Mouse (Mus musculus): ENCODE measurements at regions not wholly inside any gene's neighbourhood (a gene's known extent, or its start where the extent isn't known, plus 50 kb on each side); places are given as distances from the start of the nearest gene placed in this dataset.

GRCm38 (mm10) chr5:118353689-118354088 lies 108.7 kb downstream of the 2410131K14Rik start:
- DNase-seq (ENCODE audit: low read depth) = peak; percentile 72

- DNase-seq (ENCODE audit: low read depth) = peak; percentile 68
These were observed 109.1 kb downstream of the 2410131K14Rik start for GRCm38 (mm10) chr5:118354127-118354526.

GRCm38 (mm10) chr5:118354871-118355270 lies 109.8 kb downstream of the 2410131K14Rik start:
- peak; percentile 55 for DNase-seq (ENCODE audit: low read depth)

- peak; percentile 64 for DNase-seq (ENCODE audit: low read depth)
These were observed 110.3 kb downstream of the 2410131K14Rik start for GRCm38 (mm10) chr5:118355287-118355686.

- peak; percentile 97 for DNase-seq (ENCODE audit: low read depth)
These were observed 110.8 kb downstream of the 2410131K14Rik start for GRCm38 (mm10) chr5:118355691-118356337.

GRCm38 (mm10) chr5:118359646-118360373 lies 114.8 kb downstream of the 2410131K14Rik start:
- no peak for DNase-seq (ENCODE audit: low read depth)

- no peak for DNase-seq (ENCODE audit: low read depth)
These were observed 115.5 kb downstream of the 2410131K14Rik start for GRCm38 (mm10) chr5:118360374-118361064.

GRCm38 (mm10) chr5:118361133-118361852 lies 116.3 kb downstream of the 2410131K14Rik start:
- DNase-seq (ENCODE audit: low read depth) = no peak

- DNase-seq (ENCODE audit: low read depth) = no peak
These were observed 116.9 kb downstream of the 2410131K14Rik start for GRCm38 (mm10) chr5:118361853-118362406.

- no peak for DNase-seq (ENCODE audit: low read depth)
These were observed 117.7 kb downstream of the 2410131K14Rik start for GRCm38 (mm10) chr5:118362738-118363137.

GRCm38 (mm10) chr5:118363154-118363553 lies 118.1 kb downstream of the 2410131K14Rik start:
- no peak for DNase-seq (ENCODE audit: low read depth)

- DNase-seq (ENCODE audit: low read depth) = no peak
These were observed 119.6 kb downstream of the 2410131K14Rik start for GRCm38 (mm10) chr5:118364646-118365045.

GRCm38 (mm10) chr5:118365196-118365595 lies 120.2 kb downstream of the 2410131K14Rik start:
- DNase-seq (ENCODE audit: low read depth) = no peak

GRCm38 (mm10) chr5:118365651-118366050 lies 120.6 kb downstream of the 2410131K14Rik start:
- no peak for DNase-seq (ENCODE audit: low read depth)

GRCm38 (mm10) chr5:118367047-118367446 lies 122.0 kb downstream of the 2410131K14Rik start:
- DNase-seq (ENCODE audit: low read depth) = no peak

GRCm38 (mm10) chr5:118373581-118373981 lies 128.6 kb downstream of the 2410131K14Rik start:
- no peak for DNase-seq (ENCODE audit: low read depth)

- no peak for DNase-seq (ENCODE audit: low read depth)
These were observed 129.9 kb downstream of the 2410131K14Rik start for GRCm38 (mm10) chr5:118374968-118375367.

- no peak for DNase-seq (ENCODE audit: low read depth)
These were observed 130.9 kb downstream of the 2410131K14Rik start for GRCm38 (mm10) chr5:118375916-118376315.

GRCm38 (mm10) chr5:118376478-118376877 lies 131.5 kb downstream of the 2410131K14Rik start:
- no peak for DNase-seq (ENCODE audit: low read depth)

- DNase-seq (ENCODE audit: low read depth) = peak; percentile 60
These were observed 132.4 kb downstream of the 2410131K14Rik start for GRCm38 (mm10) chr5:118377402-118377848.

- DNase-seq (ENCODE audit: low read depth) = no peak
These were observed 134.4 kb downstream of the 2410131K14Rik start for GRCm38 (mm10) chr5:118379245-118380051.
